Mouse (Mus musculus) R1 (cell line): ENCODE measurements at regions not wholly inside any gene's neighbourhood (a gene's known extent, or its start where the extent isn't known, plus 50 kb on each side); places are given as distances from the start of the nearest gene placed in this dataset.

Source experiments
- DNase-seq: peaks from one replicate; pipeline ENCODE4 v3.0.0-alpha.2; 2018; ENCODE audit warnings: low read depth, low spot score

DNA sequence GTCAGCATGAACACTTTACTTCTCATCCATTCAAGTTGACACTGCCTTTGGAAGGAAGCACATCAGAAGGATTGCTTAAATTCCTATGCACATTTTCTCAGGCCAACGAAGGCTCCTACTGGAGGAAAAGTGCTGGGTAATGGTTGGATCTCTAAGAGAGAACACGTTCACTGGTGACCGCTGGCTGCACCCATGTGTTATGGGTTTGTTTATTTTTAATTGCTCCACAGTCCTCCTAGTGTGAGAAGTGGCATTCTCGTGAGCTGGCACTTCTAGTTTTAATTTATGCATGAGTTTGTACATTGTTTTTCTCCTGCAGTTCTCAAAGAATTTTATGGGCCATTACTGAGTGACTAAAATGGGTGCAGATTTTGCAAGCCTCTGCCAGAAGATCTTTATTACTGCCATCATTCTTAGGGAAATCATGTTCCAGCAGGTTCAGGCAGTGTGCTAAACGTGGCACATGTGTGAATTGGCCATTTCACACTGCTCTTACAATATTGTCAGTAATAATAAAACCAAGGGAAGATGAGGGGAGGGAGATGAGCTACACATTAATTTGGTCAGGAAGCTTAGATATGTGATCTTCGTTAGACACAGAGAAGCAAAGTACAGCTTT is 731.6 kb downstream of the Ttll7 start:
- DNase-seq: no peak

GRCm38 (mm10) chr3:147571850-147572249 is 719.7 kb downstream of the Ttll7 start:
- no peak for DNase-seq

DNA sequence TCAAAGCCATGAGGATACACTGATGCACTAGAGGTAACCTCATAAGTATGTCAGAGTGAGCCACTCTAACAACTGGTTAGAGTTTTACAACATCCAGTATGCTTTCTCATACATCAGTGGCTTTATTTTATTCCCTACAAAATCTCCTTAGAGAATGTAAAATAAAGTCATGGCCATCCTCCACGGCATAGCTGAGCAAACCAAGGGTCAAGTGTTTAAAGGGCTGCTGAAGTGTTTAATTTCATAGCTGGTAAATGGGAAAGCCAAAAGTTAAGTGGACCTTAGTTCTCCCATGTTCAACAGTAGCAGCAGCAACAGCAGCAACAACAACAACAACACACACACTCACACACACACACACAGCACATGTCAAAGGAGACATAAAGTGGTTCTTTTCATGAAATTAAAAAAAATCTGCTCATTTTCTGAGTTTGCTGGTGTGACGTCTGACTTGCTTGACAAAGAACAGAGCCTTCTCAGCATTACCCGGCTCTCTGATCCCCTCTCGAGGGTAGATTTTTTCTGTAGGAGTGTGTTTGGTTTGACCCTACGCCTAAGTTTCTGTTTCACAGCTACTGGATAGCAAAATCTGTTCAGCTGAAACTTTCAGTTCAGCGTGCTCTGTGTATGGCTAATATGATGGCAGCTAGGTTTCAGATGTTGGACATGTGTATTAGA is 693.3 kb downstream of the Ttll7 start:
- DNase-seq: no peak

DNA sequence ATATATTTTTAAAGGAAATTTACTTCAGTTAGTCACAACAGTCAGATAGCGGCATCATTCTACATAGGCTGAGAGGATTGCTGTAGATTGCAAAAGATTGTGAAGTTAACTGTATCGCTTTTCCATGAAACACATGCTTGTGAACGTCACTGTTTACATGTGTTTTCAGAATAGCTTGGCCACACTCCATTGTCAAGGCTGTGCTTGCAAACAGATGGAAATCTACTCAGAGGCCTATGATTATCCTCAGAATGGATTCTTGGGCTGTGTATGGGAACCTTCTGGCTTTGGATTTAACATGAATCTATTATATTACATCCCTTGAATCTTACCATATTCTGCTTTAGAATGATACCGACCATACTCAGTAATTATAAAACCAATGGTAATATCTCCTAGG is 690.1 kb downstream of the Ttll7 start:
- DNase-seq: no peak

DNA sequence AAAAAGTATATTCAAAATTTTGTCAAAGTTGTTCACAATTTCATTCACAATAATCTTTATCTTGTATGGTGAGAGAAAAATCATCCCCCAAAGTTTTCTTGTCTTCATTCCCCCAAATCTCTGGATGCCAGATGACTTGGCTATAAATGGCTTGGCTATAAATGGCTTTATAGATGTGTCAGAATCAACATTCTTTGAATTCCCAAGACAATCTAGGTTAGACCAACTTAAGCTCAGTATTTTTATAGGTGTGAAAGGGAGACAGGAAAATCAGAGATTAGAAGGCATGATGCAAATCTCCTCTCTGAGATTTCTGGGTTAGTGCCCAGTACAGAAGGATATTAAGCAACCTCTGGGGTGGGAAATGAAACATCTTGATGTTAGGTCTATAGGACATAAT is 685.4 kb downstream of the Ttll7 start:
- no peak for DNase-seq

GRCm38 (mm10) chr3:147532196-147532595 is 680.0 kb downstream of the Ttll7 start:
- no peak for DNase-seq

GRCm38 (mm10) chr3:147531608-147532180 is 679.5 kb downstream of the Ttll7 start:
- DNase-seq: no peak
